Mouse (Mus musculus): ENCODE results near the gene Ehbp1. TPM values are rescaled to one million over a fixed set of nuclear protein-coding genes. Genes with fewer than 3 reads are reported as not detected.

Gene Ehbp1
- polyA plus RNA-seq, 1 experiment from 2014 or later: 42.7 TPM

- H3K4me2 ChIP-seq (ENCODE audit: low read length): no peak overlapping the region
- no peak overlapping the region for H3K9ac ChIP-seq (ENCODE audit: low read length)
- no peak for ATAC-seq (ENCODE audit: insufficient number of reproducible peaks, insufficient read depth, low FRiP score, low read depth)
- no peaks in the 10 kb centered on the region for H3K4me1 ChIP-seq (ENCODE audit: control insufficient read depth in 2 of 2, insufficient read depth in 2 of 2, low read length in 2 of 2)
- H3K9me3 ChIP-seq (ENCODE audit: control insufficient read depth, low read length): no peaks in the 10 kb centered on the region
- H3K27ac ChIP-seq (replicated peaks in 1 of 2; ENCODE audit: control insufficient read depth in 1 of 2, insufficient read depth in 1 of 2, low read depth in 2 of 2, low read length in 2 of 2): no peak overlapping the region
- 65% methylated on average over 3 of the region's 3 CpGs for WGBS
- H3K4me3 ChIP-seq (ENCODE audit: control insufficient read depth in 1 of 2, insufficient read depth in 1 of 2, low read depth in 1 of 2, low read length in 2 of 2): no peak overlapping the region
- no peaks in the 10 kb centered on the region for H3K27me3 ChIP-seq (ENCODE audit: control insufficient read depth, insufficient read depth, low read length)
- H3K36me3 ChIP-seq (ENCODE audit: control insufficient read depth, insufficient read depth, low read length): no peaks in the 10 kb centered on the region
Observed at GRCm38 (mm10) chr11:21973597-21973996, 368.5 kb downstream of the Ehbp1 start.

- 95% methylated on average over 3 of the region's 3 CpGs for WGBS
- Histone ChIP-seq H3K27ac (replicated peaks in 1 of 2; ENCODE audit: control insufficient read depth in 1 of 2, insufficient read depth in 1 of 2, low read depth in 2 of 2, low read length in 2 of 2) (no peak overlapping the region), H3K36me3 (ENCODE audit: control insufficient read depth, insufficient read depth, low read length) (no peaks in the 10 kb centered on the region)
Observed at GRCm38 (mm10) chr11:21968922-21969321, 373.2 kb downstream of the Ehbp1 start.

More at GRCm38 (mm10) chr11:21968922-21969321, 373.2 kb downstream of the Ehbp1 start:
- H3K4me2 ChIP-seq (ENCODE audit: low read length): no peak overlapping the region
- no peak for ATAC-seq (ENCODE audit: insufficient number of reproducible peaks, insufficient read depth, low FRiP score, low read depth)
- H3K27me3 ChIP-seq (ENCODE audit: control insufficient read depth, insufficient read depth, low read length): no peaks in the 10 kb centered on the region
- no peak overlapping the region for H3K9ac ChIP-seq (ENCODE audit: low read length)
- no peaks in the 10 kb centered on the region for H3K9me3 ChIP-seq (ENCODE audit: control insufficient read depth, low read length)
- no peaks in the 10 kb centered on the region for H3K4me1 ChIP-seq (ENCODE audit: control insufficient read depth in 2 of 2, insufficient read depth in 2 of 2, low read length in 2 of 2)
- H3K4me3 ChIP-seq (ENCODE audit: control insufficient read depth in 1 of 2, insufficient read depth in 1 of 2, low read depth in 1 of 2, low read length in 2 of 2): no peak overlapping the region

Other genes starting within 250 kb of the Ehbp1 start
- gene Tmem17, start 169.8 kb upstream of the Ehbp1 start, polyA plus RNA-seq (2014; fragmentation: Nextera tagmentation; extraction: Ambion mirVana): 10.3 and 11.0 TPM in 2 replicates

Data from heart, embryonic 14.5 days (tissue).